Mouse (Mus musculus): ENCODE results near the gene Plpp1.

- TF ChIP-seq TAL1 (IDR thresholded peaks at IDR 0.05; ENCODE audit: low read length) (no peak), GATA1 (IDR thresholded peaks at IDR 0.05; ENCODE audit: low read length) (no peak)
Measured at GRCm38 (mm10) chr13:112775856-112776255, 24.7 kb upstream of the Plpp1 start.
